25 mouse cellular contexts compared by ENCODE assay signal in the genomic region with DNA sequence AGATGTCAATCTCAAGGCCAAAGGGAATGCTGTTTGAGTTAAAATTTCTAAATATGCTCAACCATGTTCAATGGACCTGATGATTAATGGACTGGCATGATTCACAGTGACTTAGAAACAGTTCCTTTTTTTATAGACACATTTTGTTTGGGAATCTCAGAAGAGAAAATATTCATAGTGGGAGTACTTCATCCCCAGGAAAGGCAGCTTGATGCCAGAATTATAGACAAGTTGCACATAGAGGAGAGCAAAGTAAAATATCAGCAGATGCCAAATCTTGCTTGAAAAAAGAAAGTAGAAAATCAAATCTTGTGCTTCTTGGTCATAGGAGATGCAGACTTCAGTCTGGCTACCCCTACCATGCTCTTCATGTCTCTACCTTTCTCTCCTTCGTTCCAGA. TPM values are rescaled to one million over a fixed set of nuclear protein-coding genes. Genes with fewer than 3 reads are reported as not detected.
"Had no signal": no experiment of that assay in that cellular context is flagged by ENCODE, and none has a peak within 500 bp of the region (broad histone marks: within the 10 kb centered on the region; RNA-seq: fewer than 3 reads in every experiment).

No protein-coding gene starts in this region.

- H3K4me1 ChIP-seq: heart, embryonic 10.5 days; heart, embryonic 12.5 days; hindbrain, embryonic 12.5 days; intestine, embryonic 15.5 days; limb, embryonic 10.5 days; limb, embryonic 12.5 days; liver, embryonic 13.5 days had no signal

- H3K27ac ChIP-seq: gastrocnemius, adult 2 months; heart, adult 2 months; heart, embryonic 10.5 days; hindbrain, embryonic 10.5 days; hindbrain, embryonic 12.5 days; hindbrain, embryonic 14.5 days; intestine, embryonic 15.5 days; limb, embryonic 10.5 days; limb, embryonic 12.5 days; liver, embryonic 13.5 days had no signal

- DNase-seq: gastrocnemius, adult 2 months; gastrocnemius, postnatal 10 days; gastrocnemius, postnatal 25 days; heart, adult 2 months; heart, postnatal 10 days; heart, postnatal 4 days; kidney, adult 18-20 months; kidney, adult 8-10 months; kidney, postnatal 10 days; kidney, postnatal 25 days; kidney, postnatal 4 days; layer of hippocampus, adult 9-11 months; liver; liver, embryonic 13.5 days had no signal

- H3K4me3 ChIP-seq: gastrocnemius, adult 2 months; heart, adult 2 months; heart, embryonic 10.5 days; heart, embryonic 12.5 days; hindbrain, embryonic 10.5 days; hindbrain, embryonic 12.5 days; intestine, embryonic 15.5 days; limb, embryonic 10.5 days; limb, embryonic 12.5 days; liver, embryonic 13.5 days had no signal

RNA-seq across cellular contexts. Expression of a gene that starts 25.2 kb away (rescaled TPM):
- total RNA-seq: granulocyte monocyte progenitor cell, adult 5-6 weeks had no signal
- polyA plus RNA-seq: kidney, embryonic 14.5 days; liver, embryonic 11.5 days; liver, embryonic 13.5 days had no signal
